Mouse (Mus musculus) liver, embryonic 11.5 days (tissue): ENCODE measurements at regions not wholly inside any gene's neighbourhood (a gene's known extent, or its start where the extent isn't known, plus 50 kb on each side); places are given as distances from the start of the nearest gene placed in this dataset.

ENCODE experiments used
- ATAC-seq: fragments of 200-750 bp; cut with Nextera tagmentation; replicated peaks from 2 replicates; pipeline ENCODE4 v1.8.0; 2017; ENCODE audit warnings: moderate number of reproducible peaks, mild to moderate bottlenecking, moderate TSS enrichment, moderate library complexity; ENCODE audit not compliant: low FRiP score
- DNase-seq: peaks from one replicate; pipeline ENCODE4 v3.0.0-alpha.2; 2017; ENCODE audit warnings: low spot score
- H3K27ac ChIP-seq: fragments of 300-500 bp; sonication (generic); 2 replicates; pipeline ENCODE4 v1.5.1; 2014; ENCODE audit warnings: mild to moderate bottlenecking, low read depth, low read length, control low read depth
- H3K27me3 ChIP-seq: fragments of 300-500 bp; sonication (generic); replicated peaks from 2 replicates; pipeline ENCODE4 v1.6.1; 2014; ENCODE audit warnings: low read length, mixed read lengths; ENCODE audit not compliant: control insufficient read depth, insufficient read depth
- H3K36me3 ChIP-seq: fragments of 300-500 bp; sonication (generic); 2 replicates; pipeline ENCODE4 v1.6.1; 2014; ENCODE audit warnings: mild to moderate bottlenecking, low read length, moderate library complexity, mixed read lengths; ENCODE audit not compliant: control insufficient read depth, insufficient read depth
- H3K4me1 ChIP-seq: fragments of 300-500 bp; sonication (generic); replicated peaks from 2 replicates; pipeline ENCODE4 v1.6.1; 2014; ENCODE audit warnings: low read length, mixed read lengths; ENCODE audit not compliant: control insufficient read depth, insufficient read depth
- H3K4me2 ChIP-seq: fragments of 300-500 bp; sonication (generic); 2 replicates; pipeline ENCODE4 v1.6.1; 2014; ENCODE audit warnings: mild to moderate bottlenecking, control low read depth, moderate library complexity
- H3K4me3 ChIP-seq: fragments of 300-500 bp; sonication (generic); 2 replicates; pipeline ENCODE4 v1.5.1; 2014; ENCODE audit warnings: low read depth, low read length, control low read depth
- H3K9ac ChIP-seq: fragments of 300-500 bp; sonication (generic); 2 replicates; pipeline ENCODE4 v1.6.1; 2014; ENCODE audit warnings: low read depth, low read length, control low read depth
- H3K9me3 ChIP-seq: fragments of 300-500 bp; sonication (generic); 2 replicates; pipeline ENCODE4 v1.6.1; 2016; ENCODE audit warnings: low read length, inconsistent platforms, mixed read lengths; ENCODE audit not compliant: control insufficient read depth
- WGBS: fragments of 180-500 bp; shearing (Covaris S2); extraction: QIAGEN DNeasy Blood & Tissue Kit; methylation state at CpG from one replicate; pipeline ENCODE4 v1.1.7; 2014; 5-methylcytosine and 5-hydroxymethylcytosine counted together

GRCm38 (mm10) chr12:71619561-71619960, 211.3 kb upstream of the Daam1 start:
- no peak for DNase-seq
- no peak overlapping the region for H3K4me2 ChIP-seq
- 49% methylated on average over 4 of the region's 4 CpGs for WGBS
- no peak overlapping the region for H3K9ac ChIP-seq
- H3K9me3 ChIP-seq, result no peaks in the 10 kb centered on the region
- no peak for ATAC-seq
- H3K36me3 ChIP-seq, result no peaks in the 10 kb centered on the region
- H3K4me3 ChIP-seq, result no peak overlapping the region
- no peak overlapping the region for H3K27ac ChIP-seq
- no peaks in the 10 kb centered on the region for H3K4me1 ChIP-seq
- H3K27me3 ChIP-seq, result no peaks in the 10 kb centered on the region

- WGBS, result 57% methylated on average over 4 of the region's 4 CpGs
- Histone ChIP-seq H3K9me3 (no peaks in the 10 kb centered on the region), H3K27ac (no peak overlapping the region), H3K4me1 (no peaks in the 10 kb centered on the region; the same call in 1 of the 2 replicates), H3K4me2 (no peak overlapping the region), H3K27me3 (no peaks in the 10 kb centered on the region), H3K36me3 (no peaks in the 10 kb centered on the region), H3K4me3 (no peak overlapping the region), H3K9ac (no peak overlapping the region)
- ATAC-seq (no peak), DNase-seq (no peak)
Measured at GRCm38 (mm10) chr12:71621542-71621941, 209.3 kb upstream of the Daam1 start.

- H3K9ac ChIP-seq, result no peak overlapping the region
- H3K27me3 ChIP-seq, result no peaks in the 10 kb centered on the region
- no peak for DNase-seq
- no peak for ATAC-seq
- H3K4me3 ChIP-seq, result no peak overlapping the region
- H3K4me2 ChIP-seq, result no peak overlapping the region
- 76% methylated on average over 2 of the region's 2 CpGs for WGBS
- no peaks in the 10 kb centered on the region; the same call in 1 of the 2 replicates for H3K4me1 ChIP-seq
- H3K27ac ChIP-seq, result no peak overlapping the region
- H3K9me3 ChIP-seq, result no peaks in the 10 kb centered on the region
- H3K36me3 ChIP-seq, result no peaks in the 10 kb centered on the region
Measured at GRCm38 (mm10) chr12:71622761-71623160, 208.1 kb upstream of the Daam1 start.

GRCm38 (mm10) chr12:71623271-71623670, 207.6 kb upstream of the Daam1 start:
- Histone ChIP-seq H3K4me2 (no peak overlapping the region), H3K27ac (no peak overlapping the region), H3K4me3 (no peak overlapping the region), H3K4me1 (no peaks in the 10 kb centered on the region; the same call in 1 of the 2 replicates), H3K36me3 (no peaks in the 10 kb centered on the region), H3K9ac (no peak overlapping the region), H3K27me3 (no peaks in the 10 kb centered on the region), H3K9me3 (no peaks in the 10 kb centered on the region)
- ATAC-seq (no peak), DNase-seq (no peak)
- WGBS, result 88% methylated on average over 5 of the region's 5 CpGs

- Histone ChIP-seq H3K27me3 (no peaks in the 10 kb centered on the region), H3K27ac (no peak overlapping the region)
- WGBS, result 68% methylated on average over 8 of the region's 8 CpGs
Measured at GRCm38 (mm10) chr12:71624076-71624475, 206.8 kb upstream of the Daam1 start.

GRCm38 (mm10) chr12:71624676-71625075, 206.2 kb upstream of the Daam1 start:
- Histone ChIP-seq H3K4me1 (no peaks in the 10 kb centered on the region; the same call in 1 of the 2 replicates), H3K4me3 (no peak overlapping the region), H3K9ac (no peak overlapping the region), H3K27ac (no peak overlapping the region), H3K27me3 (no peaks in the 10 kb centered on the region), H3K9me3 (no peaks in the 10 kb centered on the region), H3K36me3 (no peaks in the 10 kb centered on the region), H3K4me2 (no peak overlapping the region)
- DNase-seq, result no peak
- no peak for ATAC-seq
- 65% methylated on average over 6 of the region's 6 CpGs for whole genome bisulfite sequencing

More at GRCm38 (mm10) chr12:71624076-71624475, 206.8 kb upstream of the Daam1 start:
- no peak overlapping the region for H3K4me2 ChIP-seq
- H3K9me3 ChIP-seq, result no peaks in the 10 kb centered on the region
- H3K4me3 ChIP-seq, result no peak overlapping the region
- no peak overlapping the region for H3K9ac ChIP-seq
- ATAC-seq (no peak), DNase-seq (no peak)
- H3K4me1 ChIP-seq, result no peaks in the 10 kb centered on the region; the same call in 1 of the 2 replicates
- no peaks in the 10 kb centered on the region for H3K36me3 ChIP-seq

GRCm38 (mm10) chr12:71625115-71625514, 205.8 kb upstream of the Daam1 start:
- Histone ChIP-seq H3K27ac (no peak overlapping the region), H3K9me3 (no peaks in the 10 kb centered on the region), H3K9ac (no peak overlapping the region), H3K27me3 (no peaks in the 10 kb centered on the region), H3K4me1 (no peaks in the 10 kb centered on the region; the same call in 1 of the 2 replicates), H3K36me3 (no peaks in the 10 kb centered on the region), H3K4me2 (no peak overlapping the region), H3K4me3 (no peak overlapping the region)
- DNase-seq, result no peak
- WGBS, result 71% methylated on average over 4 of the region's 4 CpGs
- no peak for ATAC-seq

GRCm38 (mm10) chr12:71626801-71627200, 204.1 kb upstream of the Daam1 start:
- no peak overlapping the region for H3K4me3 ChIP-seq
- no peaks in the 10 kb centered on the region; the same call in 1 of the 2 replicates for H3K4me1 ChIP-seq
- no peak overlapping the region for H3K4me2 ChIP-seq
- ATAC-seq (no peak), DNase-seq (no peak)
- H3K36me3 ChIP-seq, result no peaks in the 10 kb centered on the region
- whole genome bisulfite sequencing, result 32% methylated on average over 4 of the region's 4 CpGs
- H3K9me3 ChIP-seq, result no peaks in the 10 kb centered on the region
- no peaks in the 10 kb centered on the region for H3K27me3 ChIP-seq
- H3K9ac ChIP-seq, result no peak overlapping the region
- H3K27ac ChIP-seq, result no peak overlapping the region

- WGBS, result 64% methylated on average over 17 of the region's 17 CpGs
- Histone ChIP-seq H3K9me3 (no peaks in the 10 kb centered on the region), H3K27ac (no peak overlapping the region), H3K4me1 (no peaks in the 10 kb centered on the region; the same call in 1 of the 2 replicates), H3K9ac (no peak overlapping the region), H3K27me3 (no peaks in the 10 kb centered on the region), H3K4me2 (no peak overlapping the region), H3K36me3 (no peaks in the 10 kb centered on the region), H3K4me3 (no peak overlapping the region)
- ATAC-seq (no peak), DNase-seq (no peak)
Measured at GRCm38 (mm10) chr12:71627421-71628339, 203.2 kb upstream of the Daam1 start.
